9 mouse cellular contexts compared by ENCODE assay signal in the genomic region with DNA sequence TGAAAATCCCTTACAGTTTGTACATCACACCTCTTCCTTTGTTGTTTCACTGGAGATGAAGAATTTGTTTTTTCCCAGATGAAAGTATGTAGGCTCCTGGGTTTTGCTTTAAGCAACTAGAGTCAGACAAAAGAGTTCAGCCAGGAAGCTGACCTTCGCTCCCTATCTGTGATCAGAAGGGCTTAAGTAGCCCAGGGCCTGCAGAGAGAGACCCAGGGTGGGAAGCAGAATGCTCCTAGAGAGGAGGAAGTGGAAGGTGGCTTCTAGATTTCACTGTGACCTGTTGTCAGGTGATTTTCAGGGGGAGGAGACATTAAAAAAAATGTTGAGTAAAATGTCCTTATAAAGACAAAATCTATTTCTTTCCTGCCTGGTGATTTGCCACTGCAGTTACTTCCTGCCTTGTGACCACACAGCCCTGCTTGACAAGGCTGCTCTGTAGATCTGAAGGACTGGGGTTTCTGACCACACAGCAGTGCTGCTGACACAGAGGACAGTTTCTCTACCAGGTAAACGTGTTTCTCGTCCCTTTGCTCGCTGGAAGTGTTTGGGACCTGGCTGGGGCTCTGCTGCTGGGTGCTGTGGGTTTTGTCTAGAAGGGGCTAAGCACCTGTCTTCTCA. TPM values are rescaled to one million over a fixed set of nuclear protein-coding genes. Genes with fewer than 3 reads are reported as not detected.
DNase-seq lines count a peak whose midpoint lies in the region; ATAC-seq and TF ChIP-seq lines count a peak whose summit lies in the region.
"Had no signal": no experiment of that assay in that cellular context is flagged by ENCODE, and none has a peak within 500 bp of the region (broad histone marks: within the 10 kb centered on the region; RNA-seq: fewer than 3 reads in every experiment).

No protein-coding gene starts in this region.

- 58% methylated on average over 4 of the region's 4 CpGs for WGBS in kidney, postnatal 0 days
- WGBS in forebrain, embryonic 12.5 days = 72% methylated on average over 4 of the region's 4 CpGs

- H3K4me2 ChIP-seq in kidney, postnatal 0 days (ENCODE audit: low read length) = no peak overlapping the region
- no peak overlapping the region for H3K4me2 ChIP-seq in forebrain, embryonic 12.5 days

- no peaks in the 10 kb centered on the region for H3K4me1 ChIP-seq in kidney, postnatal 0 days (replicated peaks; ENCODE audit: insufficient read depth, low read length)
- no peaks in the 10 kb centered on the region for H3K4me1 ChIP-seq in forebrain, embryonic 12.5 days

- H3K36me3 ChIP-seq in kidney, postnatal 0 days (ENCODE audit: insufficient read depth, low read length) = no peaks in the 10 kb centered on the region
- no peaks in the 10 kb centered on the region for H3K36me3 ChIP-seq in forebrain, embryonic 12.5 days (replicated peaks)

- H3K9me3 ChIP-seq in kidney, postnatal 0 days (replicated peaks; ENCODE audit: low read length) = no peaks in the 10 kb centered on the region
- H3K9me3 ChIP-seq in forebrain, embryonic 12.5 days = no peaks in the 10 kb centered on the region

- no peak overlapping the region for H3K27ac ChIP-seq in kidney, postnatal 0 days
- no peak overlapping the region for H3K27ac ChIP-seq in forebrain, embryonic 12.5 days

- DNase-seq in kidney, postnatal 0 days (ENCODE audit: low spot score) = peak; percentile 27
- no peak for DNase-seq in kidney, postnatal 4 days
- DNase-seq in thymus, postnatal 14 days = peak; percentile 71
- no peak for DNase-seq in adrenal gland, postnatal 25 days
- no peak for DNase-seq in adrenal gland, postnatal 36 days

- no peaks in the 10 kb centered on the region for H3K27me3 ChIP-seq in kidney, postnatal 0 days (ENCODE audit: insufficient read depth, low read length)
- no peaks in the 10 kb centered on the region for H3K27me3 ChIP-seq in forebrain, embryonic 12.5 days

- no peak for ATAC-seq in kidney, postnatal 0 days (replicated peaks; ENCODE audit: low FRiP score, low read depth)
- ATAC-seq in hematopoietic stem cell, adult 5-6 weeks (replicated peaks in 1 of 2; ENCODE audit: insufficient read depth in 1 of 2, low FRiP score in 2 of 2, low TSS enrichment in 1 of 2, low read depth in 1 of 2, poor library complexity in 2 of 2, severe bottlenecking in 2 of 2) = peak; percentile 47
- peak; percentile 40 for ATAC-seq in megakaryocyte, adult 5-6 weeks (ENCODE audit: poor library complexity, severe bottlenecking)
- ATAC-seq in forebrain, embryonic 12.5 days (ENCODE audit: low FRiP score) = no peak

- no peak for TF ChIP-seq CTCF in kidney, postnatal 0 days (IDR thresholded peaks at IDR 0.05; ENCODE audit: low read depth)

- no peak overlapping the region for H3K4me3 ChIP-seq in kidney, postnatal 0 days (replicated peaks; ENCODE audit: low read depth, low read length)
- H3K4me3 ChIP-seq in forebrain, embryonic 12.5 days (replicated peaks) = no peak overlapping the region

- H3K9ac ChIP-seq in kidney, postnatal 0 days (ENCODE audit: low read depth, low read length) = no peak overlapping the region
- H3K9ac ChIP-seq in forebrain, embryonic 12.5 days = no peak overlapping the region

RNA-seq across cellular contexts. Expression of a gene that starts 45.6 kb away (rescaled TPM):
- 14.1 and 15.4 TPM in 2 replicates for polyA plus RNA-seq in kidney, postnatal 0 days (2015; fragmentation: Nextera tagmentation; extraction: Ambion mirVana)
- 384 and 452 TPM in 2 replicates for total RNA-seq in hematopoietic stem cell, adult 5-6 weeks (2017)
- total RNA-seq in megakaryocyte, adult 5-6 weeks (2015) = 1,031 and 1,064 TPM in 2 replicates
- total RNA-seq in megakaryocyte, adult 5-6 weeks (2017) = 669 and 719 TPM in 2 replicates
- polyA plus RNA-seq in forebrain, embryonic 12.5 days (2016; fragmentation: Nextera tagmentation; extraction: Ambion mirVana) = 18.8 and 22.1 TPM in 2 replicates
- 8.9 and 11.1 TPM in 2 replicates for total RNA-seq in adrenal gland, postnatal 25 days (2021)
- 10 to 100 TPM; 13.8 to 16.9 TPM for total RNA-seq in adrenal gland, postnatal 36 days (2021)

RNA-seq across cellular contexts. Expression of a gene that starts 45.9 kb away (rescaled TPM):
- not detected in 2 replicates for polyA plus RNA-seq in kidney, postnatal 0 days (2015; fragmentation: Nextera tagmentation; extraction: Ambion mirVana)
- not detected in 2 replicates for total RNA-seq in hematopoietic stem cell, adult 5-6 weeks (2017)
- 0.09 and 0.11 TPM in 2 replicates for total RNA-seq in megakaryocyte, adult 5-6 weeks (2015)
- 0.12 and 0.37 TPM in 2 replicates for total RNA-seq in megakaryocyte, adult 5-6 weeks (2017)
- polyA plus RNA-seq in forebrain, embryonic 12.5 days (2016; fragmentation: Nextera tagmentation; extraction: Ambion mirVana) = 0.19 and 0.21 TPM in 2 replicates
- not detected in 2 replicates for total RNA-seq in adrenal gland, postnatal 25 days (2021)
- not detected for total RNA-seq in adrenal gland, postnatal 36 days (2021)
- polyA plus RNA-seq: embryonic facial prominence, embryonic 14.5 days had no signal

Comparison
In these comparisons a context has a peak if more than half of its experiments do, and no peak if none do; other contexts are left out.
1. DNase-seq: peak in kidney, postnatal 0 days (single experiment) and thymus, postnatal 14 days (single experiment); none in kidney, postnatal 4 days (0 of 2), adrenal gland, postnatal 25 days (single experiment) and adrenal gland, postnatal 36 days (0 of 2).
2. ATAC-seq: peak in hematopoietic stem cell, adult 5-6 weeks (2 of 2) and megakaryocyte, adult 5-6 weeks (single experiment); none in kidney, postnatal 0 days (single experiment) and forebrain, embryonic 12.5 days (single experiment).
3. RNA of a gene that starts 45.6 kb away (total RNA-seq): 669 to 1,064 TPM in megakaryocyte, adult 5-6 weeks and 384 to 452 TPM in hematopoietic stem cell, adult 5-6 weeks; 13.8 to 16.9 TPM in adrenal gland, postnatal 36 days and 8.9 to 11.1 TPM in adrenal gland, postnatal 25 days; every median in the first group is over 10 times any median in the second.